Comparison of ENCODE assay signal across 17 mouse cellular contexts in genomic region chr2:27838112-27838511, GRCm38 (mm10). TPM values are rescaled to one million over a fixed set of nuclear protein-coding genes. Genes with fewer than 3 reads are reported as not detected.
A peak's percentile ranks its signal among the peaks of the same experiment; 100 is the strongest.
DNase-seq lines count a peak whose midpoint lies in the region; ATAC-seq lines count a peak whose summit lies in the region.
"Had no signal": no experiment of that assay in that cellular context is flagged by ENCODE, and none has a peak within 500 bp of the region (broad histone marks: within the 10 kb centered on the region; RNA-seq: fewer than 3 reads in every experiment).

No protein-coding gene starts in this region.

- no peak overlapping the region for H3K4me2 ChIP-seq in midbrain, embryonic 11.5 days
- no peak overlapping the region for H3K4me2 ChIP-seq in midbrain, embryonic 16.5 days (ENCODE audit: low read length)
- no peak overlapping the region for H3K4me2 ChIP-seq in embryonic facial prominence, embryonic 14.5 days (ENCODE audit: low read depth, low read length)
- no peak overlapping the region for H3K4me2 ChIP-seq in limb, embryonic 13.5 days (replicated peaks)
- H3K4me2 ChIP-seq: hindbrain, embryonic 12.5 days; liver, embryonic 12.5 days; lung, embryonic 14.5 days had no signal

- peak; percentile 84 for DNase-seq in midbrain, embryonic 11.5 days (ENCODE audit: low spot score, missing footprints)
- DNase-seq in embryonic facial prominence, embryonic 14.5 days (ENCODE audit: low spot score): peak; percentile 29
- peak; percentile 63 for DNase-seq in retina, postnatal 1 day
- no peak for DNase-seq in layer of hippocampus, adult 8-10 months (ENCODE audit: low spot score in 2 of 2)
- DNase-seq: cerebellum, postnatal 25 days; gastrocnemius, postnatal 36 days; kidney, adult 2 months; kidney, postnatal 14 days; layer of hippocampus, adult 9-11 months; lung, embryonic 14.5 days; lung, postnatal 4 days had no signal

- H3K4me1 ChIP-seq in midbrain, embryonic 11.5 days (ENCODE audit: control insufficient read depth, insufficient read depth, low read length): peaks cover 12% of the 10 kb centered on the region
- H3K4me1 ChIP-seq in midbrain, embryonic 16.5 days (ENCODE audit: control insufficient read depth, insufficient read depth, low read length): peaks cover 14% of the 10 kb centered on the region
- H3K4me1 ChIP-seq in embryonic facial prominence, embryonic 14.5 days (ENCODE audit: control insufficient read depth, insufficient read depth, low read length): peaks cover 19% of the 10 kb centered on the region
- peaks cover 57% of the 10 kb centered on the region for H3K4me1 ChIP-seq in limb, embryonic 13.5 days
- H3K4me1 ChIP-seq: liver, embryonic 12.5 days had no signal

- WGBS in midbrain, embryonic 11.5 days: 13% methylated on average over 9 of the region's 9 CpGs
- WGBS in midbrain, embryonic 16.5 days: 8% methylated on average over 9 of the region's 9 CpGs
- 61% methylated on average over 9 of the region's 9 CpGs for WGBS in embryonic facial prominence, embryonic 14.5 days
- 38% methylated on average over 9 of the region's 9 CpGs for whole genome bisulfite sequencing in limb, embryonic 13.5 days

- no peak for ATAC-seq in midbrain, embryonic 11.5 days (ENCODE audit: low FRiP score)
- ATAC-seq in midbrain, embryonic 16.5 days: no peak
- no peak for ATAC-seq in embryonic facial prominence, embryonic 14.5 days (ENCODE audit: low read depth)
- no peak for ATAC-seq in limb, embryonic 13.5 days (ENCODE audit: low FRiP score, low read depth)
- ATAC-seq in inflammation-experienced regulatory T-cells, adult 6 months: no peak
- ATAC-seq: liver, embryonic 12.5 days had no signal

- H3K27ac ChIP-seq in midbrain, embryonic 11.5 days (ENCODE audit: low read depth, low read length): no peak overlapping the region; the same call in 1 of the 2 replicates
- no peak overlapping the region for H3K27ac ChIP-seq in midbrain, embryonic 16.5 days (ENCODE audit: low read length)
- peak overlapping the region; percentile 8; the same call in 1 of the 2 replicates for H3K27ac ChIP-seq in embryonic facial prominence, embryonic 14.5 days (replicated peaks; ENCODE audit: low read depth, low read length)
- peak overlapping the region; percentile 67 for H3K27ac ChIP-seq in limb, embryonic 13.5 days
- H3K27ac ChIP-seq: hindbrain, embryonic 12.5 days; liver, embryonic 12.5 days; stomach, postnatal 0 days had no signal

- no peaks in the 10 kb centered on the region for H3K27me3 ChIP-seq in midbrain, embryonic 11.5 days (ENCODE audit: control insufficient read depth, insufficient read depth, low read length)
- H3K27me3 ChIP-seq in midbrain, embryonic 16.5 days (ENCODE audit: control insufficient read depth, insufficient read depth, low read depth, low read length): no peaks in the 10 kb centered on the region
- H3K27me3 ChIP-seq in embryonic facial prominence, embryonic 14.5 days (replicated peaks; ENCODE audit: control insufficient read depth, insufficient read depth, low read length): no peaks in the 10 kb centered on the region
- no peaks in the 10 kb centered on the region for H3K27me3 ChIP-seq in limb, embryonic 13.5 days
- H3K27me3 ChIP-seq: hindbrain, embryonic 12.5 days; liver, embryonic 12.5 days had no signal

- H3K4me3 ChIP-seq in midbrain, embryonic 11.5 days (ENCODE audit: low read depth, low read length): no peak overlapping the region
- H3K4me3 ChIP-seq in midbrain, embryonic 16.5 days (ENCODE audit: low read depth, low read length): no peak overlapping the region
- H3K4me3 ChIP-seq in embryonic facial prominence, embryonic 14.5 days (ENCODE audit: low read depth, low read length): no peak overlapping the region
- no peak overlapping the region for H3K4me3 ChIP-seq in limb, embryonic 13.5 days
- H3K4me3 ChIP-seq: hindbrain, embryonic 12.5 days; liver, embryonic 12.5 days had no signal

- H3K9ac ChIP-seq in midbrain, embryonic 11.5 days (ENCODE audit: low read length): no peak overlapping the region
- H3K9ac ChIP-seq in midbrain, embryonic 16.5 days (ENCODE audit: low read depth, low read length): no peak overlapping the region
- H3K9ac ChIP-seq in embryonic facial prominence, embryonic 14.5 days (ENCODE audit: low read depth, low read length): no peak overlapping the region
- no peak overlapping the region for H3K9ac ChIP-seq in limb, embryonic 13.5 days
- H3K9ac ChIP-seq: hindbrain, embryonic 12.5 days; liver, embryonic 12.5 days; lung, embryonic 14.5 days had no signal

- no peaks in the 10 kb centered on the region for H3K36me3 ChIP-seq in midbrain, embryonic 11.5 days (ENCODE audit: control insufficient read depth, insufficient read depth, low read length)
- no peaks in the 10 kb centered on the region for H3K36me3 ChIP-seq in midbrain, embryonic 16.5 days (ENCODE audit: control insufficient read depth, insufficient read depth, low read length)
- no peaks in the 10 kb centered on the region for H3K36me3 ChIP-seq in embryonic facial prominence, embryonic 14.5 days (ENCODE audit: control insufficient read depth, insufficient read depth, low read length)
- H3K36me3 ChIP-seq in limb, embryonic 13.5 days: no peaks in the 10 kb centered on the region
- H3K36me3 ChIP-seq: hindbrain, embryonic 12.5 days; liver, embryonic 12.5 days had no signal

- H3K9me3 ChIP-seq in midbrain, embryonic 11.5 days (ENCODE audit: control insufficient read depth, low read length): no peaks in the 10 kb centered on the region
- H3K9me3 ChIP-seq in midbrain, embryonic 16.5 days (replicated peaks; ENCODE audit: control insufficient read depth, low read length, poor library complexity, severe bottlenecking): no peaks in the 10 kb centered on the region
- H3K9me3 ChIP-seq in embryonic facial prominence, embryonic 14.5 days (ENCODE audit: control insufficient read depth, low read length): no peaks in the 10 kb centered on the region
- H3K9me3 ChIP-seq in limb, embryonic 13.5 days: no peaks in the 10 kb centered on the region
- H3K9me3 ChIP-seq: hindbrain, embryonic 12.5 days; liver, embryonic 12.5 days had no signal

RNA-seq across cellular contexts. Expression of gene Col5a1, which starts 48.1 kb away (rescaled TPM):
- polyA plus RNA-seq in midbrain, embryonic 11.5 days (2014; fragmentation: Nextera tagmentation; extraction: Ambion mirVana): 19.7 and 21.6 TPM in 2 replicates
- 5.9 and 6.4 TPM in 2 replicates for polyA plus RNA-seq in midbrain, embryonic 16.5 days (2015; fragmentation: Nextera tagmentation; extraction: Ambion mirVana)
- 253 and 258 TPM in 2 replicates for polyA plus RNA-seq in embryonic facial prominence, embryonic 14.5 days (2014; fragmentation: Nextera tagmentation; extraction: Ambion mirVana)
- 128 and 133 TPM in 2 replicates for polyA plus RNA-seq in limb, embryonic 13.5 days (2015; fragmentation: Nextera tagmentation; extraction: Ambion mirVana)
- total RNA-seq in layer of hippocampus, adult 8-10 months (2022): 1 to 10 TPM; 5.5 to 7.7 (median 5.8) TPM
- not detected for polyA plus RNA-seq in inflammation-experienced regulatory T-cells, adult 6 months (2017; shearing (Covaris generic))

Comparison
In these comparisons a context has a peak if more than half of its experiments do, and no peak if none do; other contexts are left out.
1. DNase-seq: peak in midbrain, embryonic 11.5 days (single experiment), embryonic facial prominence, embryonic 14.5 days (single experiment) and retina, postnatal 1 day (single experiment); none in layer of hippocampus, adult 8-10 months (0 of 2).
2. H3K27ac ChIP-seq: peak in embryonic facial prominence, embryonic 14.5 days (single experiment) and limb, embryonic 13.5 days (single experiment); none in midbrain, embryonic 11.5 days (single experiment) and midbrain, embryonic 16.5 days (single experiment).